Mouse (Mus musculus) liver, embryonic 14.5 days (tissue): ENCODE data around the gene Gas6. TPM values are rescaled to one million over a fixed set of nuclear protein-coding genes. Genes with fewer than 3 reads are reported as not detected.

Source experiments
- ATAC-seq: fragments of 200-750 bp; cut with Nextera tagmentation; 2 replicates; pipeline ENCODE4 v1.8.0; 2017; ENCODE audit warnings: moderate number of reproducible peaks, mild to moderate bottlenecking, moderate library complexity; ENCODE audit not compliant: insufficient read depth
- DNase-seq, 3 experiments: peaks; one replicate each; pipeline ENCODE4 v3.0.0-alpha.2; 2012 to 2013; ENCODE audit warnings: low read depth in 3 of 3, low spot score in 3 of 3
- H3K27ac ChIP-seq: fragments of 300-500 bp; sonication (generic); 2 replicates; pipeline ENCODE4 v1.5.1; 2014; ENCODE audit warnings: moderate library complexity, mild to moderate bottlenecking, control low read depth, inconsistent platforms
- H3K27me3 ChIP-seq: fragments of 300-500 bp; sonication (generic); 2 replicates; pipeline ENCODE4 v1.6.1; 2014; ENCODE audit warnings: mild to moderate bottlenecking, low read length, moderate library complexity; ENCODE audit not compliant: control insufficient read depth, insufficient read depth
- H3K36me3 ChIP-seq: fragments of 300-500 bp; sonication (generic); replicated peaks from 2 replicates; pipeline ENCODE4 v1.6.1; 2014; ENCODE audit warnings: low read depth; ENCODE audit not compliant: control insufficient read depth, insufficient read depth
- H3K4me1 ChIP-seq, 2 experiments: fragments of 200-500 bp in 1 of 2; fragments of 300-500 bp in 1 of 2; sonication (generic) in 1 of 2; replicated peaks; 2 replicates each; pipeline ENCODE4 v1.6.1; 2012 to 2014; ENCODE audit warnings: antibody characterized with exemption in 1 of 2, inconsistent platforms in 1 of 2, low read length in 1 of 2; ENCODE audit not compliant: control insufficient read depth in 2 of 2, insufficient read depth in 2 of 2
- H3K4me2 ChIP-seq: fragments of 300-500 bp; sonication (generic); 2 replicates; pipeline ENCODE4 v1.6.1; 2014; ENCODE audit warnings: low read depth, mild to moderate bottlenecking, control low read depth, moderate library complexity
- H3K4me3 ChIP-seq, 2 experiments: fragments of 200-500 bp in 1 of 2; fragments of 300-500 bp in 1 of 2; sonication (generic) in 1 of 2; 2 replicates each; pipeline ENCODE4 v1.5.1; 2012 to 2014; ENCODE audit warnings: low read depth in 2 of 2, low read length in 2 of 2, mild to moderate bottlenecking in 2 of 2, control low read depth in 1 of 2, inconsistent platforms in 1 of 2, moderate library complexity in 1 of 2; ENCODE audit not compliant: insufficient read depth in 1 of 2
- H3K9ac ChIP-seq: fragments of 300-500 bp; sonication (generic); replicated peaks from 2 replicates; pipeline ENCODE4 v1.6.1; 2014; ENCODE audit warnings: mild to moderate bottlenecking, control low read depth, moderate library complexity
- H3K9me3 ChIP-seq: fragments of 300-500 bp; sonication (generic); 2 replicates; pipeline ENCODE4 v1.6.1; 2016; ENCODE audit warnings: low read length, mixed read lengths; ENCODE audit not compliant: control insufficient read depth
- CTCF ChIP-seq: IDR thresholded peaks from 2 replicates; pipeline ENCODE4 v1.5.1; 2016; ENCODE audit warnings: antibody characterized with exemption, low read depth, control low read depth
- EP300 ChIP-seq: IDR thresholded peaks from 2 replicates; pipeline ENCODE4 v1.6.1; 2016; ENCODE audit warnings: antibody characterized with exemption, low read depth
- WGBS: fragments of 180-500 bp; shearing (Covaris S2); extraction: QIAGEN DNeasy Blood & Tissue Kit; methylation state at CpG from one replicate; pipeline ENCODE4 v1.1.7; 2014; ENCODE audit not compliant: insufficient replicate concordance; 5-methylcytosine and 5-hydroxymethylcytosine counted together
- polyA plus RNA-seq, 2 experiments: library from polyadenylated mRNA; depleted of rRNA in 1 of 2; stranded (reverse) in 1 of 2; unstranded in 1 of 2; fragments of >200 nt; fragmentation: Nextera tagmentation in 1 of 2; extraction: Ambion mirVana in 1 of 2; gene quantifications; 2 replicates each; pipeline versions ENCODE4 v1.2.1 to v1.2.3; 2012 to 2014

The Gas6 gene
- polyA plus RNA-seq, 2 experiments: 2.2 to 2.7 TPM

- H3K4me1 ChIP-seq: no peaks in the 10 kb centered on the region
- H3K36me3 ChIP-seq: no peaks in the 10 kb centered on the region
- H3K27ac ChIP-seq: no peak overlapping the region
- peaks cover 21% of the 10 kb centered on the region for H3K27me3 ChIP-seq
- no peaks in the 10 kb centered on the region for H3K9me3 ChIP-seq
- 58% methylated on average over 11 of the region's 11 CpGs for WGBS
- H3K4me3 ChIP-seq: no peak overlapping the region
- ATAC-seq: no peak
- no peak overlapping the region for H3K4me2 ChIP-seq
- no peak for DNase-seq
- H3K9ac ChIP-seq: no peak overlapping the region
- no peak for TF ChIP-seq EP300
- no peak for TF ChIP-seq CTCF
Measured at GRCm38 (mm10) chr8:13493011-13493410, 1.3 kb downstream of the Gas6 start.

- Histone ChIP-seq H3K4me2 (no peak overlapping the region), H3K4me3 (no peak overlapping the region), H3K4me1 (no peaks in the 10 kb centered on the region), H3K27me3 (peaks cover 21% of the 10 kb centered on the region), H3K36me3 (no peaks in the 10 kb centered on the region), H3K9me3 (no peaks in the 10 kb centered on the region), H3K27ac (no peak overlapping the region), H3K9ac (no peak overlapping the region)
- ATAC-seq (no peak), DNase-seq (no peak)
- WGBS: 42% methylated on average over 9 of the region's 9 CpGs
- TF ChIP-seq EP300 (no peak), CTCF (no peak)
Measured at GRCm38 (mm10) chr8:13492198-13492995, 1.9 kb downstream of the Gas6 start.

GRCm38 (mm10) chr8:13491491-13492010, 2.7 kb downstream of the Gas6 start:
- Histone ChIP-seq H3K4me1 (no peaks in the 10 kb centered on the region), H3K4me2 (no peak overlapping the region), H3K27me3 (peaks cover 21% of the 10 kb centered on the region), H3K4me3 (no peak overlapping the region), H3K9ac (no peak overlapping the region), H3K36me3 (no peaks in the 10 kb centered on the region), H3K9me3 (no peaks in the 10 kb centered on the region), H3K27ac (no peak overlapping the region)
- TF ChIP-seq EP300: no peak
- no peak for TF ChIP-seq CTCF
- DNase-seq: no peak
- ATAC-seq: no peak
- 64% methylated on average over 14 of the region's 14 CpGs for WGBS

GRCm38 (mm10) chr8:13489986-13490910, 4.0 kb downstream of the Gas6 start:
- H3K4me1 ChIP-seq: no peaks in the 10 kb centered on the region
- no peak overlapping the region for H3K4me2 ChIP-seq
- peaks cover 21% of the 10 kb centered on the region for H3K27me3 ChIP-seq
- H3K4me3 ChIP-seq: no peak overlapping the region
- H3K27ac ChIP-seq: no peak overlapping the region
- 20% methylated on average over 13 of the region's 13 CpGs for WGBS
- H3K9ac ChIP-seq: no peak overlapping the region
- H3K9me3 ChIP-seq: no peaks in the 10 kb centered on the region
- DNase-seq: no peak
- TF ChIP-seq CTCF (no peak), EP300 (no peak)
- ATAC-seq: no peak
- no peaks in the 10 kb centered on the region for H3K36me3 ChIP-seq

GRCm38 (mm10) chr8:13489351-13489750, 4.9 kb downstream of the Gas6 start:
- DNase-seq: no peak
- no peak overlapping the region for H3K4me2 ChIP-seq
- no peak overlapping the region for H3K27ac ChIP-seq
- H3K4me1 ChIP-seq: no peaks in the 10 kb centered on the region
- H3K9ac ChIP-seq: no peak overlapping the region
- 51% methylated on average over 3 of the region's 3 CpGs for WGBS
- H3K9me3 ChIP-seq: no peaks in the 10 kb centered on the region
- no peaks in the 10 kb centered on the region for H3K36me3 ChIP-seq
- no peak overlapping the region for H3K4me3 ChIP-seq
- ATAC-seq: no peak
- peaks cover 15% of the 10 kb centered on the region for H3K27me3 ChIP-seq
- TF ChIP-seq CTCF (no peak), EP300 (no peak)
